Mouse (Mus musculus) urinary bladder, postnatal 4 days (tissue): ENCODE measurements around the gene Dip2c.
A peak's percentile ranks its signal among the peaks of the same experiment; 100 is the strongest.

ENCODE experiments used
- DNase-seq, 2 experiments: peaks; one replicate each; pipeline ENCODE4 v3.0.0; 2021 to 2022; ENCODE audit warnings: low spot score in 2 of 2

The Dip2c gene

DNA sequence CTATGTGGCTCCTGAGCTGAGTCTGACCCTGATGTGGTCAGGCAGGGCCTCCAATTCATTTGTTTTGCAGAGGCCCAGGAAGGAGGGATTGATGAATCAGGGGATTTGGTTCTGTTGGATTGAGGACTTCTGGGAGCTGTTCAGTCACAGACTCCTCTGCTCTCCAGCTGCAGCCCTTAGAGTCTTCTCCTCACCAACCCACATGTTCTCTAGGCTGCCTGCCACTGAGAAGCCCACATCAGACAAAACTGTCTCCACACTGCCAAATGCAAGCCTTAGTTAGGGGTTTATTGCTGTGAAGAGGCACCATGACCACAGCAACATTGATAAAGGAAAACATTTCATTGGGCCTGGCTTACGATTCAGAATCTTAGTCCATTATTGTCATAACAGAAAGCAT is 387.3 kb downstream of the Dip2c start:
- no peak for DNase-seq

DNA sequence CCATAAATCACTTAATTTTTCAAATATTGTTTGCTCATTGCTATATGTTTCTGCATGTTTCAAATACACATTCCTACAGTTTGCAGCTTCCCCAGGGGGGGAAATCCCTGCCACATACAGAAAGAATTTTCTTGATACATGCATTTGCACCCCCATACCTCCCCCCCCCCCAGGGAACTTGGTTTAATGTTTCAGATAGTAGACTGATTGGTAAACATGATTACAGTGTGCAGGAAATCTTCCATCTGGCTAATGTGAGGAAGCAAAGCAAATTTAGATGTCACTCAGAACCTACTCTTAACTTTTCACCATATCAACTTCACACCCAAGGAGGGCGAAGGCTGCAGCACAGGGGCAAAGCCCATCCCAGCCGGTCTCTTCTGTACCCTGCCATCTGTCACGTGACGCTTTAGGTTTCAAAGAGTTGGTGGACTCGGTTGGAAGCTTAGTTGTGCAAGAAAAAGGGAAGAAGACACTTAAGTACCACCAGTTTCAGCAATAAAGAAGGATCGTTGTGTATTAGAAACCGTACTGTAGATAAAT is 391.7 kb downstream of the Dip2c start:
- no peak for DNase-seq

DNA sequence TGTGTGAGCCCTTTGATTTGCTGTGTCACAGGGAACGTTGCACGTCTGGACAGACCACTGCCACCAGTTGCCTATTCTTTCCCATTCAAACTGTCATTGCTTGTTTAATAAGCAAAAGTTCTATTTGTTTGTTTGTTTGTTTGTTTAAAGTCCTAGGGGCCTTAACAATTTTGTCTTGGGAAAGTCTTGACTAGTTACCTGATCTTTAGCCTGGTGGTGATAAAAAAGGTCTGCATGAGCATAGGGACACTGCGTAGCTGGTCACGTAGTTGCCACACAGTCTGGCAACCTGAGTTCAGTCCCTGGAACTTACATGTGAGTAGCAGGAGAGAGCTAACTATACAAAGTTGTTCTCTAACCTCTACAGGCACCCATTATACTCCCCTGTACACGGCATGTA is 392.9 kb downstream of the Dip2c start:
- DNase-seq: no peak

DNA sequence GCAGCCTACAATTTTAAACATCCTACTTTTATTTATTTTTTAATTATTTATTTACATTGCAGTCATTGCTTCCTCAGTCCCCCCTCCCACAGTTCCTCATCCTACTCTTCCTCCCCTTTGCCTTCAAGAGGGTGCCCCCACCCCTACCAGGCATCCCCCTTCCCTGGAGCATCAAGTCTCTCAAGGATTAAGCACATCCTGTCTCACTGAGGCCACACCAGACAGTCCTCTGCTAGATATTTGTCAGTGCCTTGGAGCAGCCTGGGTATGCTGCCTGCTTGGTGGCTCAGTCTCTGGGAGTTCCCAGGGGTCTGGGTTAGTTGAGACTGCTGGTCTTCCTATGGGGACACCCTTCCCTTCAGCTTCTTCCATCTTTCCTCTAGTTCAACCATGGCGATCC is 397.8 kb downstream of the Dip2c start:
- no peak for DNase-seq

DNA sequence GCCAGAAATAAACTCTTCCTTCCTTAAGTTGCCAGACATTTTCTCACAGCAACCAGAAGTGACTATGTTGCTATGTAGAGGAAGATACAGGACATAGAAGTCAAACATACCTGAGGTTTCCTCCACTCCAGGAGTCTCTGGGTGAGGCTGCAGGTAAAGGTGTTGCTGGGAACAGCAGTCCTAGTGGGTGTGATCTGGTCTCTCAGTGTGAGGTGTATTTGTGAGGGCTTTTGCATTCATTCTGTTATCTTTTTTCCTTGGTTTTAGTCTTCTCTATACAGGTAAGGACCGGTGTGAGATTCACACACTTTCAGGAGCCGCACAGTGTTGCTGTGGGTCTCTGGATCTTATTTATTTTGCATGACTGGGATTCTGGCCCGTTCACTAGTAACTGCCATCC is 405.2 kb downstream of the Dip2c start:
- no peak for DNase-seq

DNA sequence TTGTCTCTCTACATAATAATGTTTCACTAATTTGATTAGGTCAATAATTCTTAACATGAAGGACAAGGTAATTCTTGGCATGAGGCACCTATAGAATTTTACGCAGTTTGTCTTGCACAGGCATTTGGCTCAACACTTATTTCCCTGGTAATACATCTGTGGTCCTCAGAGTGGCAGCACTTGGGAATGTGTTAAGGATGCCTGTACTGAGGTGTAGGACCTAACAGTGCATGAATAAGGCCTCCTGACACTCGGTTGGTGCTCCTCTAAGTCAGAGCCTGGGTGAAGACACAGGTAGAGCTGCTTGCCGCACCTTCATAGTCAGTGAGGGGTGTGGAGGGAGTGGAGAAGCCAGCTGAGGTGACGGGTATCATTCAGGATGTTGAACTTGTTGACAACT is 407.0 kb downstream of the Dip2c start:
- DNase-seq: peak in 1 of 2 experiments; percentile 28

DNA sequence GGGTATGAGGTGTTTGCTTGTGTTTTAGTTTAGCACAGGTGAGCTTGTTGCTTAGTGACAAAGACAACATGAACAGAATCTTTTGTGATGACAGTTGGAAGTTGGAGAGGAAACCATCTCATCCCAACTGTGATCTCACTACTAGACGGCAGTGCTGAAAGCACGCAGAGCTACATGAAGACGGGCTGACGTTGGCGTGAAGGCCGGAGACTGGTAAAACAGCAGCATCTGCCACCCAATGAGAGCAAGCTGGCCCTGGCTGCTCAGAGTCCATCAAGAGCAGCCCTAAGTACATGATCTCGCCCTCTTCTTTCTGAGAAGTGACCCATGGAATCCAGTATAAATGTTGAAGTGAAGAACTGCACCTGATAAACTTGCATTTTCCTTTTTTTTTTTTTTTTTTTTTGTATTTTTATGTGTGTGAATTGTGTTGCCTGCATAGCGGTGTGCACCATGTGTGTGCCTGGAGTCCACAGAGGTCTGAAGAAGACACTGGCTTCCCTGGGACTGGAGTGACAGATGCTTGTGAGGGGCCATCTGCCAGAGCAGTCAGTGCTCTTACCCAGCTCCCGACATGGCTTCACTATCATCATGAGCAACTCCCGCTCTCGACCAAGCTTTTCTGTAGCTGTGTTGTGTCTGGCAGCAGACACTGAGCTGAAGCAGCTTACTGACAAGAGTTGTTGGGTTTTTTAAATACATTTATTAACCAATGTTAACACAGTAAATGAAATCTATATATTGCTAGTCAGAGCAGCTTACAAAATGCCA is 408.0 kb downstream of the Dip2c start:
- DNase-seq: peak in 1 of 2 experiments; percentile 52

DNA sequence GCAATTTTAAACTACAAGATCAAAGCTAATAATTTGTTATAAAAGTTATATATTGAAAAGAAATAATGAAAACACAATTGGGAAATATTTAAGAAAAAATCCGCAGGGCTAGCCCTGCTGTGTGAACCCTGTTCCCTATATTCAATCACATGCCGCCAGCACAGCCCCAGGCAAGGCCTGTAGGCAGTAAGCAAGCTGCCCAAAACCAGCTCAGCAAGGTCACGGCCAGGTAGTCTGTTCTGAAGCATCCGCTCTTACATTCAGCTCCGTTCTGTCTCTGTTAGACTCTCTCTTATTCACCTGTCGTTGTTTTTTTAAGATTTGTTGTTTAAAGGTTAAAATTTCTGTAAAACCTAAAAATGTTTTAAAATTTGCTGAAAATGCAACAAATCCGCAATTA is 409.9 kb downstream of the Dip2c start:
- DNase-seq: no peak

DNA sequence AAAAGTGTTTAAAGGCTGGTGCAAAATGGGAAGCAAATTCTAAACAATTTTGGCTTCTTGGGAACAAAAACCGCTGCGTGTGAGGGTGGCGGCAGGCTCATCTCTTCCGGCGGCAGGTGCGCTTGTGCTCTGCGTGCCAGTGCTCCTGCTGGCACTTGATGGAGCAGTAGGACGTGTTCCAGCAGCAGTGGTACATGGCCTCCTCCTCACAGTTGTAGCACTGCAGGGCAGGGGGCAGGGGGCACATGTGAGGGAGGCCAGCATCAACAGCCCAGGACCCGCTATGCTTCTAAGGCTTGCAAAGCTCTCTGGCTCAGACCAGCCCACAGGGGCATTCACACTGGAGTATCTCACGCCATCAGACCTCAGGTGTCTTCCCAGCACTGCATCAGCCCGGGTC is 410.4 kb downstream of the Dip2c start:
- DNase-seq: no peak

DNA sequence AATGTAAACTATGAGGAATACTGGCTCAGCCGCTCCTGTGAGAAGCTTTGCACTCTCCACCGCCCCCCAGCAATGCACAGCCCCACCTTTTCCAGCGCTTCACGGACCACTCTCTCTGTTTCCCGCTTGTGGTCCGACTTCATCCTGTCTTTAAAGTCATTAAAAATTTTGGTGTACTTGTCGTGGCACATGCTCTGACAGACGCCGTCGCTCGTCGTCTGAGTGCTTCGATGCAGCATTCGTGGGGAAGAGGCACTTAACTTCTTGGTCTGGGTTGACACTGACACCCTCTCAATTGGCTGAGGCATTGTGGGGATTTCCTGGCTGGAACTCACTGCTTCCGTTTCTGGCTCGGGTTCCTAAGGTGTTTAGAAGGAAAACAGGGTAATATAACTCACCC is 413.0 kb downstream of the Dip2c start:
- no peak for DNase-seq

DNA sequence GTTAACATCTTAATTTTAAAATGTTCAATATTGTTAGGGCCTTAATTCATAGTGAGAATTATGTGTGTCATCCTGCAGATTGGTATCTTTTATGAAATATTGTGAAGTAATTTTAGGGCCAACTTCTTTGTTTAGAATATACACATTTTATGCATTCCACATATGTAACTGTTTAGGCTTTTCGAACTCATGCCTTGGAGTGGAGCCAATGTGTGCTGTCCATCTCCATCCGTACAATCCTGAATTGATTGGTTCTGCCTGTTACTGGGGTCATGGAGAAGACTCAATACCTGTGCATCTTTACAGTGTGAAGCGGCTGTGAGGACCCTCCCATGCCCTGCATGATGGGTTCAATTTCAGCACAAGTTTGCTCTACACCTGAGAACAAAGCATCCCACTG is 416.5 kb downstream of the Dip2c start:
- no peak for DNase-seq

DNA sequence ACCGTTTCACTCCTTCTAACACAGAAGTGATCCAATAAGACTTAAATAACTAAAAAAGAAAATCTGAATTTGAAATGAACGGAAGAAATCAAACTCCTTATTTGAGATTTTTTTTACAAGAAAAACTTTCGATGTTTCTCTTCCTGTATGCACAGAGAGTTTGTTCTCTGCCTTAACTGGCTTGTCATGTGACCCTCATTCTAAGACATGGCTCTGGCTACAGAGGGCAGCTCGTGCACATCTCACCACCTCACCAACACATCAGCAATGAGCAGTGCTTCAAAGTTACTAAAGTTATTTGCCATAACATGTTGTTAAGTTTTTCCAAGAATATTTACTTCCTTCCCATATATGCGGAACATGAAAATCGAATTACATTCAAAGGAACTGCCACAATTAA is 418.3 kb downstream of the Dip2c start:
- DNase-seq: no peak

DNA sequence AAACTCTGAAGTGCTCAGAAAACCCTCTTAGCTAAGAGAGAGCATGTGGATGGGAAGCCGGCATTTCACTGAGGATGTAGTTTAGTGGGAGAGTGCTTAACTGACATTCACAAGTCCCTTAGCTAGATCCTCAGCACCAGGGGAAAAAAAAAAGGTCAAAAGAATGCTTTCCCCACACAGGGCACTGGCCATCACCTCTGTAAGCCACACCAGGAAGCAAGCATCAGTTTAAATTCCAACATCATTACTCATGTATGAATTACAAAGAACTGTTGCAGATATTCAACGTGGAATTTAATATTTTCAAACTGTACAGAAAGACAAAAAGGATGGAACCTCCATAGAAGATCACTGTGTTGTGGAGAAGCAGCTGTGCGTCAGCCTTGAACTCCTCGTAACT is 419.1 kb downstream of the Dip2c start:
- DNase-seq: no peak

DNA sequence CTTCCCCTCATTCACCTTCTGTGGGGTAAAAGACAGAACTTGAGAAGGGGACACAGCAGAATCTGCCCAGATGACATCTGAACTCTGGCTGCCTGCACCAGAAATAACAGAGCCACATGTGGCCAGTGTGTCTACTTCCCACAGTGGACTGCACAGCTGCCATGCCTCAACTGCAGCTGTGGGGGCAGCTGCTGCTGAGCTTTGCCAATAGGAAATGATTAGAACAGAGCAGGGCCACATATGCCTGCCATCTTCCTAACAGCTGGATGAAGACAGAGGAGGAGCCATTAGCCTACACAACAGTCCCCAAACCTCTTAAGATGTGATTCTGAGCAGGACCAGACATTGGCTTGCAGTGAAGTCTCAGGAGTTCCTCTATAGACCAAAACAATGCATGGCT is 419.5 kb downstream of the Dip2c start:
- DNase-seq: no peak

DNA sequence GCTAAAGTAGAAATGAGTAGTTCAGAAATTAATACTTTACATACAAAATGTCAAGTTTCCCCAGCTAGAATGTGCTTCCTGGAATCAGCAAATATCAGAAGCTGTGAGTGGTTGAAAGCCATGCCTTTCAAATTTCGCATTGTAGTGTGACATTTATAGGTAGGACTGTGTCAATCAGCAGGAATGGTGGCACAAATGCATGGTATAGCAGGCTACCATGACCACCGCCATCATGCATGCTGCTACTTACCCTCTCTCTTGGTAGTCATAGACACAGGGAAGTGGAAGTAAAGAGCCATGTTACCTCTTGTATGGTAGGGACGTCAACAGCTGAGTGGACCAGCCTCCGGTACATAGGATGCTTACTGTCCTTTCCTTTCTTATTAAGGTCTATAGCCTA is 421.0 kb downstream of the Dip2c start:
- no peak for DNase-seq

DNA sequence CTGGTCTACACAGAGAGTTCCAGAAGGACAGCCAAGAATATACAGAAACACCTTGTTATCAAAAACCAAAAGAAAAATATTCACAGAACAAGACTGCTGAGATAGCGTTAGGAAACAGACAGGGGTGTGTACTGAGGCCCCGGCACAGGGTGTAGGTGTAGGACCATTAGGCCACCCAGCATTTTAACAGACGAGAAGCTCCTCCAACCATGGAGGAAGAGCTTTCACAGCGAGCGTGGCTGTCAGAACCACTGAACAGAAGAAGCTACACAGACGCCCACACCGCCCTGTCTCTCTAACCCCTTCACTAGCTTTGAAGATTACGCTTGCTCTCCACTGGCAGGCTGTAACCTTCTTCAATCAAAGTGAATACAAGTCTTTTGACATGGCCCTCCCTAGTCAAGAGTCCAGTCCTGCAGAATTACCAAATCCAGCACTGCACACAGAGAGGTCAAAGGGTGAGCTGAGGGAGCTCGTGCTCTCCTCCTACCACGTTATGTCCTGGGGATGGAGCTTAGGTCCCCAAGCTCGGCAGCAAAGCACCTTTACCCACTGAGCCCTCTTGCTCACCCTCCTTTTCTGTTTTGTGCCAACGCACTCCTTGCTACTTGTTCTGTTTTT is 426.4 kb downstream of the Dip2c start:
- no peak for DNase-seq

DNA sequence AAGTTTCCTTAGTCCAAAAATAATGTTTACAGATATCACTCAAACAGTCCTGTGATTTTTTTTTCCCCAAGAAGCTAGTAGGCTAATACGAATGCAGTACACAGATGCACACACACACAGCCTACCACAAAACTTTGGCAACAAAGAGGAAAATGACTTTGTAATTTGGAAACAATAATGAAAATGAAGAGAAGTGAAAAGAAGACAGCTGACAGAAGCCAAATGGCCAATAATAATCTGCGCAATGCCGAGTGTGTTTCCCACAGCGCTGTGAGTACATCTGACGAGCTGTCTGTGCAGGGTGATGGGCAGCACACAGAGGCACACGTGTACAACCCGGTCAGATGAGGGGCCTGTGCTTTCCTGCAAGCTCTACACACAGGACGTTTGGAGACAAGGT is 430.4 kb downstream of the Dip2c start:
- no peak for DNase-seq

DNA sequence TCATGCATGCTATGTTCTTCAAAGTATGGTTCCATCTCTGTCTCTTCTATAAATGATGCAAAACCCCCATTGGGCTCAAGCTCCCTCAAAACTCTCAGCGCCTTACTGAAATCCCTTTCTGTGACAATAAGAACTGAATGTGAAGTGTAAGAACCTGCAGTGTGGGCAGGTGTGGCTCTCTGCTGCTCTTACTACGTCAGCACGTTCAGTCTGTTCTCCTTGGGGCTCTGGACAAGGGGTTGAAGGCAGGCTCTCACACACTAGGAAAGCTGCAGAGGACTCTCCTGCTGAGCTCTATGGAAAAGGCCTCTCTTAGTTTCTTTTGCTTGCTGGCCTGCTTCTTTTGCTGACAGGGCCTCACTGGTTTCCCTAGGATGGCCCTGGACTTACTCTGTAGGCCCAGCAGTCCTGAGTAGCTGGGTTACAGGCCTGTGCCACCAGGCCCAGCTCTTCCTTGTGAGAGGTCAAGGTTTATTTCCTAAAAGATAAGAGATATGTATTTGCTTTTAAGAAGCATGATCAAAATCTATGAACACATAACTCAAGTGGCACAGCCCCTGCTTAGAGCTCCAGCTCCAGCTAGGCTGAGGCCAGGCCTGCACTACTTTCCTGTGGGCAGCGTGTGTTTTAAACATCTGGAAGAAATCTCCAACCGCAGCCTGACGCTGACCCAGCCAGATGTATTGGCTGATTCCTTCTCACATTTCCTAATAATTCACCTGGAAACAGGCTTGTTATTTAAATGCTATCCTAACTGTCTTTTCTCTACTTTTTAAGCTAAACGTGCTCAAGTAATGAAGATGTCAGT is 432.3 kb downstream of the Dip2c start:
- no peak for DNase-seq

DNA sequence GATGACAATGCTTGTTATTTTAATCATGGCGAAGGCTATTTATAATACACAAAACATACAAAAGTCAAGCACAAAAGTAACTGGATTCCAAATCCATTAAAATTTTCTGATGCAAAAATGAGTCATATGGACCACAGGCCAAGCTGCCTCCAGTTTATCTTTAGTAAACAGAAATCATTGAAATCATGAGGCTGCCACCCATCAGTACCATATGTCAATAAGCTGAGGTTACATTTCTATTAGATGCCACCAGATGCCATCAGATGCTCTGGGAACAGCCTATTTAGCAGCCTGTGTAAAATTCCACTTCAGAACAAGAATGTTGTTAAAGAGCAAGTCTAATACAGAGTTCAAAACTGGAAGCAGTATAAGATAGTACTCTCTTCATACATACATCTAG is 436.1 kb downstream of the Dip2c start:
- no peak for DNase-seq

DNA sequence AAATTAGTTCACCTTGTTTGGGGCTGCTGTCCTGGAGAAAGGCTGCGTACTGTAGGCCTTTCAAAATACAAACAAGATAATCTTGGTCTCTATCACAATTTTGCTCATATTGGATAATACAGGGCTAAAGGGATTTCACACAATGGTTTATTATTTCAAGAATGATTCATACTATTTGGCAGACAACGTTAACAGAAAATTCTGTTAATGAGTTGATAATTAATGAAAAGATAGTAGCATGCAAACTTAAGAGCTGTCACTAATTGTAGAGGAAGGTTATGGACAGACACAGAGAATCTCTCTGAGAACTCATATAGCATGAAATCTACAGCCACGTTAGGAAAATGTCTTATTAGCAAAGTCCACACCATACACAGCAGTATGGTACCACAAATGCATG is 436.6 kb downstream of the Dip2c start:
- DNase-seq: no peak

DNA sequence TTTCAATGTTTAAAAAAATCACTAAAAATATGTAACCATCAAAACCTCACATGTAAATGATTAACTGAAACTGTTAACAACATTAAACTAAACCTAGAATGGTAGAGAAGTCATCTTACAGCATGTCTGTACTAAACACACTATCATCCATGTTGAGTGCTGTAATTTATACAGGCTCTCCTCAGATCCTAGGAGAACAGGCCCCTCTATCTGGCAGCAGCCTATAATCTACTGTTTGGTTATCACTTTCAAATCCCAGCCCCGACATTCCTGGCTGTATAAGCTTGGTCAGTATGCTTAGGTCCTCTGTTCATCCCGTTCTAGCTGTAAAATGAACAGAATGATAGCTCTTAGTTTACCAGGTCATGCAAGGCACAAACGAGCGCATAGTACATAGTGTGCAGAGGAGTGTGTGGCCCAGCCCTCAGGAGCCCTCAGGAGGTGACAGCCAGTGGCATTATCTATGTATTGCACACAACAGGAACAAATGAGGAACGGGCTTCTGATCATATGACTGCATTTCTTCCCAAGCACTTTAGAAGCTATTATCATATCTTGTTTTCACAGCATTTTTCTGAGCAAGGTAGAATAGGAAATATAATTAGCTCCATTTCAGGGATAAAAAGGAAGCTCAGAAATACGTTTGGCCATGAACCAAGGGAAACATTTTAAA is 437.3 kb downstream of the Dip2c start:
- DNase-seq: no peak

DNA sequence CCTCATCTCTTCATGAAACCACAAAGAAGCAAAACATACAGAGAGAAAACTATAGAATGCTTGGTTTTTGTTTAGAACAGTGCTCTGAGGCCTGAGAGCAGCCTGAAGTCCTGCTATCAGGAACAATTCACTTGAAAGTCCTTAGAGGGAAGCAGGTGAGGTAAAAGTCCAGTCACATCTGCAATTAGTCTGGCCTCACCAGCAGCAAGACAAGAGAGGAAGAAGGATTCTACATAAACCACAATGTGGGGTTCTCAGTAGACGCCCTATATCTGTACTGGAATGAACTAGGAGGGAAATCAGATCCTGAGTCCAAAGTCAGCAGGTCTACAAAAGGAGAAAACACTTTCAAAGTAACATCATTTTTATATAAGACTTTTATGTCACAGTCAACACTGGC is 438.9 kb downstream of the Dip2c start:
- no peak for DNase-seq
